Mouse (Mus musculus): ENCODE measurements around the gene D5Ertd579e.

D5Ertd579e gene

DNA sequence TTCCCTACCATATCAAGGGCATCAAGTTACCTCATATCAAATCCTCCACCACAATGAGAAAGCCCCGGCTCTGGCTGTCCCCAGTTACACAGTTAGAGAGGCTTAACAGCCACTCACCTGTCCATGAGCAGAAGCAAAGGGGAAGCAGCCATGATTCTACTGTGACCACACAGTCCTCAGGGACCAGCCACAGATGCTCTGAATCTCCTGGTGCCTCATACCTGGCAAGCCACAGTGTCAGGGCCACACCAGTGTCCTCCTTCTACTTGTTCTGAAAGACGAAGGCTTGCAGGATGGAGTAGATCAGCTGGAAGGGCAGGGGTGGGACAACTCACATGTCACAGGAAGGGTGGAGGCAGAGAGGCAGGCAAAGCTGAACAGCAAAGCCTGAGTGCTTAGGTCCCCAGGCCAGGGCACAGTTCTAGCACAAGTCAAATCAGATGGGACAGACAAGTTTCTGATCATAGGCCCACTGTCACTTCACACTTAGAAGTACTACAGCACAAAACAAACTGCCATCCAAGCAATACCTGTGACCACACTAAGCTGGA is 142.7 kb downstream of the D5Ertd579e start:
- in situ Hi-C loops (cut with MboI, MseI): loop anchor here (25.0 kb wide), 1 partner anchor 509 kb away; no protein-coding TSS in a partner anchor

DNA sequence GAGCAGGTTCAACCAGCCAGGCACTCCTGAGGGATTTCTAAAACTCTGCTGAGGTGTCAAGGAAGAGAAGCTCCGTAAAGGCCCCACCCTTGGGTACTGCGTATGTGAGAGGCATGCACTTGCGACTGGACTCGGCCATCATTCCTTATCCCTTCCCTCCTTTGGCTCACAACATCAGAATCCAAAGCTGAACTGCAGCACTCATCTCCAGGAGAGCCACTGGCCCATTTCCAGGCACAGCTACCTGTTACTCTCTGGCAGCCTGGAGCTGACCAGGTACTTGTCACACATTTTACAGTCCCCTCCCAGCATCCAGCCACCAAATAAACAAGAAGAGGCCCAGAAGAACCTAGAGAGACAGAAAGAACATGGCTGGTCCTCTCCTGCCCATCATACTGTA is 143.4 kb downstream of the D5Ertd579e start:
- in situ Hi-C loops (cut with MboI, MseI): loop anchor here (25.0 kb wide), 1 partner anchor 510 kb away; no protein-coding TSS in a partner anchor

All from regulatory T cell (primary cell).